Mouse (Mus musculus) neural tube, embryonic 15.5 days (tissue): ENCODE data around the gene Chaf1b. TPM values are rescaled to one million over a fixed set of nuclear protein-coding genes. Genes with fewer than 3 reads are reported as not detected.

Source experiments
- ATAC-seq: fragments of 200-750 bp; cut with Nextera tagmentation; 2 replicates; pipeline ENCODE4 v1.8.0; 2017; ENCODE audit warnings: mild to moderate bottlenecking, moderate TSS enrichment, moderate library complexity; ENCODE audit not compliant: low FRiP score
- H3K27ac ChIP-seq: fragments of 300-500 bp; sonication (generic); replicated peaks from 2 replicates; pipeline ENCODE4 v1.5.1; 2015; ENCODE audit warnings: mild to moderate bottlenecking, inconsistent platforms
- H3K27me3 ChIP-seq: fragments of 300-500 bp; sonication (generic); replicated peaks from 2 replicates; pipeline ENCODE4 v1.6.1; 2015; ENCODE audit warnings: inconsistent platforms
- H3K36me3 ChIP-seq: fragments of 300-500 bp; sonication (generic); 2 replicates; pipeline ENCODE4 v1.6.1; 2015; ENCODE audit warnings: inconsistent platforms
- H3K4me1 ChIP-seq: fragments of 300-500 bp; sonication (generic); 2 replicates; pipeline ENCODE4 v1.6.1; 2015; ENCODE audit warnings: inconsistent platforms
- H3K4me2 ChIP-seq: fragments of 300-500 bp; sonication (generic); 2 replicates; pipeline ENCODE4 v1.6.1; 2015; ENCODE audit warnings: inconsistent platforms, mild to moderate bottlenecking, moderate library complexity
- H3K4me3 ChIP-seq: fragments of 300-500 bp; sonication (generic); replicated peaks from 2 replicates; pipeline ENCODE4 v1.5.1; 2015; ENCODE audit warnings: mild to moderate bottlenecking, inconsistent platforms
- H3K9ac ChIP-seq: fragments of 300-500 bp; sonication (generic); replicated peaks from 2 replicates; pipeline ENCODE4 v1.6.1; 2015; ENCODE audit warnings: mild to moderate bottlenecking, inconsistent platforms
- H3K9me3 ChIP-seq: fragments of 300-500 bp; sonication (generic); replicated peaks from 2 replicates; pipeline ENCODE4 v1.6.1; 2016; ENCODE audit warnings: inconsistent platforms
- WGBS: fragments of 180-500 bp; shearing (Covaris S2); methylation state at CpG from one replicate; pipeline ENCODE4 v1.1.7; 2015; ENCODE audit warnings: mixed read lengths; 5-methylcytosine and 5-hydroxymethylcytosine counted together
- polyA plus RNA-seq: library from polyadenylated mRNA; unstranded; fragments of >200 nt; fragmentation: Nextera tagmentation; extraction: Ambion mirVana; gene quantifications from 2 replicates; pipeline ENCODE4 v1.2.1, GENCODE M21; 2015

The Chaf1b gene
- polyA plus RNA-seq, 1 experiment from 2014 or later, result 13.2 TPM

DNA sequence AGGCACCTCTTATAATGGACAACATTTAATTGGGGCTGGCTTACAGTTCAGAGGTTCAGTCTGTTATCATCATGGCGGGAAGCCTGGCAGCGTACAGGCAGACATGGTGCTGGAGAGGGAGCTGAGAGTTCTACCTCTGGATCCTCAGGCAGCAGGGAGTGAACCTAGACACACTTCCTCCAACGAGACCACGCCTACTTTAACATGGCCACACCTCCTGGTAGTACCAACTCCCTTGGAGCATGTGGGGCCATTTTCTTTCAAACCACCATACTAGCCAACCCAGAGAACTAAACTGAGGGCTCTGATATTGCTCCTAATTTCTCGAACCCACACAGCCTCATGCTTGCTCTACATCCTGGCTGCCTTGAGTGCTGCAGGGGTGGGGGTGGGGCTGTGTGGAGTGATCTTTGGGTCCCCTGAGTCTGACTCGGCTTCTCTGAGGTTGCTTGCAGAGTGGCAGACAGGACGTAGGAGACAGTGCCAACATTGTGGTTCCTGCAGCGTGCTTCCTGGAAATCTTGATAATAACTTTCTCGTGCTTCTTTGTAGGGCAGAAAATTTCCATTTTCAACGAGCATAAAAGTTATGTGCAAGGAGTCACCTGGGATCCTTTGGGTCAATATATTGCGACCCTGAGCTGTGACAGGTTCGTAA lies 7.4 kb downstream of the Chaf1b start:
- WGBS, result 91% methylated on average over 12 of the region's 12 CpGs

DNA sequence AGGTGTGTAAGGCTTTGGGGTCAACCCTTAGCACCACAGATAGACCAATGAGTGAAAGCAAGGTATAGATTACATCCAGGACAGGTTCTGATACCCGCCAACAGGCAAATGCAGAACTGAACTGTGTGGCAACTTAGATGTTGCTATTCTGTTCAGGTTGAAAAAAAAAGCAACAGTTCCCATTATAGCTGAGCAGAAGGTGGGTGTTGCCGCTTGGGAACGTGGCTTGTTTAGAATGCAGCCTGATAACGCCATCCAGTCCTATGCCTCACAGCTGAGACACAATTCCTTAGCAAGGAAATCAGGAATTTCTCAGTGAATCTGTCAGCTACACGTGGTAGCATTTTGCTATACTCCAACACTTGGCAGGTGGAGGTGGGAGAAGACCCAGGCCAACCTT lies 9.6 kb downstream of the Chaf1b start:
- Histone ChIP-seq H3K36me3 (no peaks in the 10 kb centered on the region; the same call in none of the 2 replicates), H3K9ac (no peak overlapping the region), H3K4me2 (no peak overlapping the region), H3K27me3 (no peaks in the 10 kb centered on the region), H3K4me3 (no peak overlapping the region), H3K4me1 (no peaks in the 10 kb centered on the region), H3K9me3 (no peaks in the 10 kb centered on the region), H3K27ac (no peak overlapping the region)
- 96% methylated on average over 5 of the region's 5 CpGs for WGBS
- ATAC-seq, result no peak

More for the DNA sequence above, 7.4 kb downstream of the Chaf1b start:
- Histone ChIP-seq H3K36me3 (no peaks in the 10 kb centered on the region; the same call in none of the 2 replicates), H3K9ac (no peak overlapping the region), H3K4me1 (no peaks in the 10 kb centered on the region), H3K27me3 (no peaks in the 10 kb centered on the region), H3K4me2 (no peak overlapping the region), H3K4me3 (no peak overlapping the region), H3K27ac (no peak overlapping the region), H3K9me3 (no peaks in the 10 kb centered on the region)
- ATAC-seq, result no peak

DNA sequence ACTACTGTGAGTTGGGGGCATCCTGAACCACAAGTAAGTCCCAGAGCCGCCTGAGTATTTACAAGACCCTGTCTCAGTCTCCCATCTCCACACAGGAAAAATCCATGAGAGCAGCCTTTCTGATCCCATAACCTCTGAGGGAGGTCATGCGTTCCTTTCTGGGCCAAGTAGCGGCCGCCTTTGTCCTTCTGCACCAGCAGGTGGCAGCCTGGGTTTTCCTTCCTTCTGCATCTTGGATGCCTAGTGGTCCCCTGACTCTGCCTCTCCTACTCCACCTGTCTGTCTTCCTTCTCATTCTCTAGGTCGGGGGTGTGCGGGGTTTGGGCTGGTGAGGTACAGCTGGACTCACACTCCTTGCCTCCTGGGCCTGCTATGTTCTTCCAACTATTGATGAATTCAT lies 19.3 kb downstream of the Chaf1b start:
- no peak overlapping the region for H3K4me2 ChIP-seq
- no peaks in the 10 kb centered on the region for H3K4me1 ChIP-seq
- ATAC-seq, result no peak
- WGBS, result 85% methylated on average over 6 of the region's 6 CpGs
- no peak overlapping the region for H3K4me3 ChIP-seq
- no peaks in the 10 kb centered on the region for H3K36me3 ChIP-seq
- H3K9ac ChIP-seq, result no peak overlapping the region
- no peaks in the 10 kb centered on the region for H3K27me3 ChIP-seq
- no peak overlapping the region for H3K27ac ChIP-seq
- H3K9me3 ChIP-seq, result no peaks in the 10 kb centered on the region

DNA sequence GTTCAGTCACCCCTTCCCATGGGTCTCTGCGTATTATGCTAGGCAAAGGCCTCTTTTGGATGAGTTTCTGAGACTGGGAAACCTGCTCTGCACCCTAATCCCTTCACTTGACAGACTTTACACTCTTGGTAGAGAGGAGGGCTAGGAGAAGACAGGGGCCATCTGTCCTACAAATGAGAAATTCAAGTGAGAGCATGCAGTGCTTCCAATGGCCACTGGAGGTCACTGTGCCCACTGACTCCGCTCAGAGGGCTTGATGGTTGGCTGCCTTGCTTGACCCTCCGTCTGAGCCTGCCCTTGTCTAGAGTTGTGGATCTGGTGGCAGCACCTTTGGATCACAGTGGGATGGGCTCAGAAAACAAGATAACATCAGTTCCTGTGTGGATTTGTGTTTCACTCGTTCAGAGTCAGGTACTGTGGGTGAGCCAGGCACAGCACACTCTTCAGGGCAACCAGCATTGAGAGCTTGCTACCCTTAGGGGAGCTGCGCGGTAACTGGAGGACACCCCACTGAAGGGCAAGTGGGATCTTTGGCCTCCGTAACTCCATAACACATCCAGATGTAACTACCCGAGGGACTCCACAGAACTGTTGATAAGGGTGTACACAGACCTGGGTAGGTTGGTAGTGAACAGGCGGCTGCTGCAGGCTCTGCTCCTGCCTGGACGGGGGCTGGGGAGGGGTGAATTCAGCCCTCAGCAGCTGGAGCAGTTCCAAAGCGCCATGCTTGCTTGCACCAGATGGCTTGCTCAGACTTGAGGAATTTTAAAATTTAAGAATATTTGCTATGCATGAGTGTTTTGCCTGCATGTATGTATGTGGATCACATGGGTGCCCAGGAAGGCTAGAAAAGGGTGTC lies 22.7 kb downstream of the Chaf1b start:
- Histone ChIP-seq H3K27ac (no peak overlapping the region), H3K4me1 (no peaks in the 10 kb centered on the region), H3K9me3 (no peaks in the 10 kb centered on the region), H3K4me2 (no peak overlapping the region), H3K9ac (no peak overlapping the region), H3K36me3 (no peaks in the 10 kb centered on the region), H3K4me3 (no peak overlapping the region), H3K27me3 (no peaks in the 10 kb centered on the region)
- WGBS, result 72% methylated on average over 11 of the region's 11 CpGs
- ATAC-seq, result no peak

DNA sequence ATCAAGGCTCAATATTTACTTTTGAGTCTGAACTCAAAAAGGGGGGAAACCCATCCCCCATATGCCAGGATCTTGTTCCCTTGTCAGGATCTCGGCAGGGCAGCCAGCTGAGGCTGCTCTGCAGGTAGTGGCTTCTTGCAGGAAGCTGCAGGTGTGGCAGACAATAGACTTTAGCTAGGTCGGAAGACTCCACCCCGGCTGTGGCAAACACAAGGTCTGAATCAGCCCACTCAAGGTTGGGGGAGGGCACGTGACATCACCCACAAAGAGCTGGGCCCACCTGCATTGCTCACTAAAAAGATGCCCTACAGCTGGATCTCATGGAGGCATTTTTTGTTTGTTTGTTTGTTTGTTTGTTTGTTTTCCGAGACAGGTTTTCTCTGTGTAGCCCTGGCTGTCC lies 24.1 kb downstream of the Chaf1b start:
- Histone ChIP-seq H3K4me2 (no peak overlapping the region), H3K27me3 (no peaks in the 10 kb centered on the region), H3K4me3 (no peak overlapping the region), H3K27ac (no peak overlapping the region), H3K9me3 (no peaks in the 10 kb centered on the region), H3K4me1 (no peaks in the 10 kb centered on the region), H3K9ac (no peak overlapping the region), H3K36me3 (no peaks in the 10 kb centered on the region)
- no peak for ATAC-seq
- WGBS, result 81% methylated on average over 5 of the region's 5 CpGs

DNA sequence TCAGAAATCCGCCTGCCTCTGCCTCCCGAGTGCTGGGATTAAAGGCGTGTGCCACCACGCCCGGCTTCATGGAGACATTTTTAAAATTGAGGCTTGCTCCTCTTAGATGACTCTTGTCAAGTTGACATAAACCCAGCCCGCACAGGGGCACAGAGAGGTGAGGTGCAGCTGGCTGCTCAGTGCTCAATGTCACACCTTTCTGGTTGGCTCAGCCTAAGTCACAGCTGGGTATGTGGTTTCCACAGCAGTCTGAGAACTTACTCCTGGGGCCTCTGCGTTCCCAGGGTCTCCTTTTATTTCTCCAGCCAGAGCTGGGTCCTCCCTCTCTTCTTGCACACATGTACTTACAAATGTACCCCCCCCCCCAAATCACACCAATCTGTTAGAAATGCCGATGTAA lies 24.5 kb downstream of the Chaf1b start:
- H3K27ac ChIP-seq, result no peak overlapping the region
- no peaks in the 10 kb centered on the region for H3K27me3 ChIP-seq
- no peak overlapping the region for H3K9ac ChIP-seq
- no peak overlapping the region for H3K4me2 ChIP-seq
- WGBS, result 96% methylated on average over 8 of the region's 8 CpGs
- H3K36me3 ChIP-seq, result no peaks in the 10 kb centered on the region
- H3K4me3 ChIP-seq, result no peak overlapping the region
- H3K9me3 ChIP-seq, result no peaks in the 10 kb centered on the region
- no peaks in the 10 kb centered on the region for H3K4me1 ChIP-seq
- ATAC-seq, result no peak

DNA sequence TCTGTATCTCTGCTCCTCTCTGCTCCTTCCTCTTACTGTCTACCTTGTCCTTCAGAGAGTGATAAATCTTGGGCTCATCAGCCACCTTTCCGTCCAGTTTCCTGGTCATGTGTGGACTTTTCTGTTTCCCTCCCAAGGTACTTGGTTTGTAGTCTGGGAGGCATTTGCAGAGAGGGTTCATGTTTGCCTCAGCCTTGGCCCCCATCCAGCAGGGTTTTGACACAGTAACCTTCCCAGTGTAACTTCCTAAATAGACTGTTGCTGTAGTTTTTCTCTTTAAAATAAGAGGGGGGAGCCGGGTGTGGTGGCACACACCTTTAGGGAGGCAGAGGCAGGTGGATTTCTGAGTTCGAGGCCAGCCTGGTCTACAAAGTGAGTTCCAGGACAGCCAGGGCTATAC lies 26.2 kb downstream of the Chaf1b start:
- no peak overlapping the region for H3K27ac ChIP-seq
- no peak overlapping the region for H3K4me2 ChIP-seq
- H3K4me1 ChIP-seq, result no peaks in the 10 kb centered on the region
- H3K9me3 ChIP-seq, result no peaks in the 10 kb centered on the region
- H3K27me3 ChIP-seq, result no peaks in the 10 kb centered on the region
- ATAC-seq, result no peak
- no peaks in the 10 kb centered on the region for H3K36me3 ChIP-seq
- WGBS, result 93% methylated on average over 3 of the region's 3 CpGs
- H3K9ac ChIP-seq, result no peak overlapping the region
- no peak overlapping the region for H3K4me3 ChIP-seq

DNA sequence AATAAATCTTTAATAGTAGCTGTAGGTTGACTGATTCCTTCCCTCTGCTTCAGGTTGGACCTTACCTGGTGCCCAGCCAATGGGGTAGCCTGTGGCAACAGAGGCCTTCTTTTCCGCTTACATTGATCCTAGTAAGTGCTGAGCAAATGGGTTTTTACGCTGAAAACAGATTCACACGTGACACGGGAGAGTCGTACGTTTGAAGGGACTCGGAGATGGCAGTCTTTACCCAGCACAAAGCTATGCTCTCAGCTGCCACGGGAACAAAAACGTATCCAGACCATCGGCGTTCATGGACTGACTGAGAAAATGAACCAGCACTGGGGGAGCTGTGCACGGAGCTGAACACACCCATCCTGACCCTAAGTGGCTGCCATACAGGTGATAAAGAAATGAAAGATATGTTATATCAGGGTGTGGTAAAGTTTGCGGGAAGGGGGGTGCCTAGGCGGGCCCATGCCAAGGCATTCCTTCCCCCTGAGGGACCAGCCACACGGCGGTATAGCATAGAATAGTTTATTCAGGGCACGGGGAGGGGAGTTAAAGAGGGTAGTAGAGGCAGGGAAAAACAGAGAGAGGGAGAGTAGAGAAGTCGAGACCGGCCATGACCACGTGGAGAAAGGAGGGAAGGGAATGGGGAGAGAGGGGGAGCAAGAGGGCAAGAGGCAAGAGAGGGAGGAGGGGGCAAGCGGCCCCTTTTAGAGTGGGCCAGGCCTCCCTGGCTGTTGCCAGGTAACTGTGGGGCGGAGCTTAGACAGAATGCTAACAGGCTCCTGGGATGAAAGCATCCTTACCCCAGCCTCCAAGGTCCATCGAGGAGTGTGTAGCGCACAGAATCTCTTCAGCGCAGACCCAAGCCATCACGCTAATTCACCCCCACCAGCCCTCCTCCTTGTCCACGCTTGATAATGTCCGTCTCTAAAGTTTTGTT lies 27.3 kb downstream of the Chaf1b start:
- Histone ChIP-seq H3K4me1 (no peaks in the 10 kb centered on the region), H3K4me2 (no peak overlapping the region), H3K27me3 (no peaks in the 10 kb centered on the region), H3K36me3 (no peaks in the 10 kb centered on the region), H3K4me3 (no peak overlapping the region), H3K9ac (no peak overlapping the region), H3K9me3 (no peaks in the 10 kb centered on the region), H3K27ac (no peak overlapping the region)
- WGBS, result 69% methylated on average over 28 of the region's 28 CpGs
- ATAC-seq, result no peak

DNA sequence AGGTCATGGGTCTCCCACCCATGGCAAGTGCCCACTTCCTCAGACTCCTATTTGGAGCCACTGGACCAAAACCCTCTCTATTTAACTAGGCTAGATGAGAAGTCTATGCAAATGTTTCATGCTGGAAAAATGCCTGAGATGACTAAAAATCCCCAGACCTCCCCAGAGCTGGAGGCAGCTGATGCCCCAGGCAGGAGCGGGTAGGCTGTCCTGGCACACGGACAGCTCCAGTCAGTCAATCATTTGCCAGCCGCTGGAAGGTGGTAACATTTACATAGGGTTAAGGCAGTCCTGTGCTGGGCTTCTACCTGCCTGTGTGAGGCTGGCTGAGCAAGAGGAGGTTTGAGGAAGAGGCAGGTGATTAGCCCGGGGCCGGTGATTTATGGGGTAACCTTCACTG lies 28.5 kb downstream of the Chaf1b start:
- ATAC-seq, result no peak
- H3K9ac ChIP-seq, result no peak overlapping the region
- no peaks in the 10 kb centered on the region for H3K9me3 ChIP-seq
- WGBS, result 62% methylated on average over 5 of the region's 5 CpGs
- H3K4me2 ChIP-seq, result no peak overlapping the region
- no peak overlapping the region for H3K4me3 ChIP-seq
- H3K27me3 ChIP-seq, result no peaks in the 10 kb centered on the region
- H3K36me3 ChIP-seq, result no peaks in the 10 kb centered on the region
- no peak overlapping the region for H3K27ac ChIP-seq
- no peaks in the 10 kb centered on the region for H3K4me1 ChIP-seq

DNA sequence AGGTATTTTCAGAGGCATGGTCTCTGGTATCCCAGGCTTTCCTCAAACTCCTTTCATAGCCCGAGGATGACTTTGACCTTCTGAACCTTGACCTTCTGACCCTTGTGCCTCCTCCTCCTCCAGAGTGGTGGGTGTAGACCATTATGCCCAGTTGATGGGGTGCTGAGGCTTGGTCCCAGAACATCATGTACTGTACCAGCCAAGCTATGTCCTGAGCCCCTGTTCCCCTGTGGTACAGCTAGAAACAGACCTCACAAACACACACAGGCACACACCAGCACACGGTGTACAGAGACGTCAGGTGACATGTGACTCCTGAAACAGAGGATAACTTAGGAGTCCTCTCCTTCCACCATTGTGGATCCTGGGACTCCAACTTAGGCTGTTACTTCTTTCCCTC lies 29.1 kb downstream of the Chaf1b start:
- WGBS, result 71% methylated on average over 3 of the region's 3 CpGs
- Histone ChIP-seq H3K27me3 (no peaks in the 10 kb centered on the region), H3K9ac (no peak overlapping the region), H3K9me3 (no peaks in the 10 kb centered on the region), H3K4me1 (no peaks in the 10 kb centered on the region), H3K27ac (no peak overlapping the region), H3K36me3 (no peaks in the 10 kb centered on the region), H3K4me3 (no peak overlapping the region), H3K4me2 (no peak overlapping the region)
- no peak for ATAC-seq

DNA sequence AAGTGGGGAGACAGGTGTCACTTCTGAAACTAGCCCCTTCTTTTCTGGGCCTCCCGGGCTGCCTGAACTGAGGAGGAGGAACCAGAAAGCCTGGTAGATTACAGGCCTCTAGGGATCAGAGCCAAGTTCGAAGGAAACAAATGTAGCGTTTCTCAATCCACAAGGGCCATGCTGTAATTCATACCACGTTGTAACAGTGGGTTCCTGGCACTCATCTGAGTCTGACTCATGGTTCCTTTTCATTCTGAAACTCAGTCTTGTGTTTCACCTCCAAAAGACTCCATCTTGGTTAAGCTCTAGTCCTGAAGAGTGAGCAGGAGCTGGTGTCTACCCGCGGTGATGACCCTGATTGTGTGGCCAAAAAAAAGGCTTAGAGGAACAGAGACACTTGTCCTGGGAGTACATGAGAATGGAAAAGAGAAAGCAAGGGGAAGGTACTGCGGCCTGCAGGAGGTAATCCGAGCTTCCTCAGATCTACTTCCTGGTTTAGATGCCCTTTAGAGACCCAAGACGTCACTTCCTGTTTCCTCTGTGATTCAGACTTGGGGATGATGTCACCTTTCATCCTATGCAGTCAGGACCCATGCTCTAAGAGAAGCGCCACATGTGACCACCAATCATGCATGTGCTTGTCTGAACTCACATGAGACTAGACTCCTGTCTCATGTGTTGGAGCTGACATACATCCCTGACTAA lies 30.3 kb downstream of the Chaf1b start:
- Histone ChIP-seq H3K9me3 (no peaks in the 10 kb centered on the region), H3K4me2 (no peak overlapping the region), H3K4me3 (no peak overlapping the region), H3K36me3 (no peaks in the 10 kb centered on the region), H3K27ac (no peak overlapping the region), H3K9ac (no peak overlapping the region), H3K27me3 (no peaks in the 10 kb centered on the region), H3K4me1 (peaks cover 4% of the 10 kb centered on the region)
- no peak for ATAC-seq
- 82% methylated on average over 10 of the region's 10 CpGs for WGBS
